Mouse (Mus musculus): ENCODE results near the gene Tada2a. TPM values are rescaled to one million over a fixed set of nuclear protein-coding genes. Genes with fewer than 3 reads are reported as not detected.

Gene Tada2a
- polyA plus RNA-seq, 1 experiment from 2014 or later: 47.3 TPM

Other genes with a start within 250 kb of the Tada2a start
- 40.9 and 41.1 TPM in 2 replicates for gene Ddx52, start 187.5 kb downstream of the Tada2a start, polyA plus RNA-seq (2015; fragmentation: Nextera tagmentation; extraction: Ambion mirVana)
- 7.9 and 8.8 TPM in 2 replicates for gene Synrg, start 165.2 kb downstream of the Tada2a start, polyA plus RNA-seq (2015; fragmentation: Nextera tagmentation; extraction: Ambion mirVana)
- 16.0 and 16.8 TPM in 2 replicates for gene Dusp14, start 60.3 kb downstream of the Tada2a start, polyA plus RNA-seq (2015; fragmentation: Nextera tagmentation; extraction: Ambion mirVana)
- 18.1 and 19.7 TPM in 2 replicates for gene Acaca, start 72 bp upstream of the Tada2a start, polyA plus RNA-seq (2015; fragmentation: Nextera tagmentation; extraction: Ambion mirVana)
- gene Gm11437, start 37.9 kb upstream of the Tada2a start, polyA plus RNA-seq (2015; fragmentation: Nextera tagmentation; extraction: Ambion mirVana): not detected in 2 replicates

Data from limb, embryonic 13.5 days (tissue).